Mouse (Mus musculus) G1E (cell line): ENCODE results near the gene Mia.

ENCODE experiments used
- CTCF ChIP-seq: IDR thresholded peaks from 2 replicates; pipeline ENCODE4 v1.5.1; 2012; ENCODE audit warnings: low read depth, low read length, inconsistent platforms, mixed read lengths
- GATA1 ChIP-seq: IDR thresholded peaks from 2 replicates; pipeline ENCODE4 v1.6.1; 2012; ENCODE audit warnings: borderline replicate concordance, low read length, inconsistent platforms, mixed read lengths
- POLR2AphosphoS5 ChIP-seq: IDR thresholded peaks from 2 replicates; pipeline ENCODE4 v1.6.1; 2012; ENCODE audit warnings: low read depth, low read length, inconsistent platforms; ENCODE audit not compliant: insufficient replicate concordance
- TAL1 ChIP-seq: conservative IDR thresholded peaks from 2 replicates; pipeline ENCODE4 v1.6.1; 2012; ENCODE audit warnings: low read depth, low read length, inconsistent platforms, mixed read lengths

DNA sequence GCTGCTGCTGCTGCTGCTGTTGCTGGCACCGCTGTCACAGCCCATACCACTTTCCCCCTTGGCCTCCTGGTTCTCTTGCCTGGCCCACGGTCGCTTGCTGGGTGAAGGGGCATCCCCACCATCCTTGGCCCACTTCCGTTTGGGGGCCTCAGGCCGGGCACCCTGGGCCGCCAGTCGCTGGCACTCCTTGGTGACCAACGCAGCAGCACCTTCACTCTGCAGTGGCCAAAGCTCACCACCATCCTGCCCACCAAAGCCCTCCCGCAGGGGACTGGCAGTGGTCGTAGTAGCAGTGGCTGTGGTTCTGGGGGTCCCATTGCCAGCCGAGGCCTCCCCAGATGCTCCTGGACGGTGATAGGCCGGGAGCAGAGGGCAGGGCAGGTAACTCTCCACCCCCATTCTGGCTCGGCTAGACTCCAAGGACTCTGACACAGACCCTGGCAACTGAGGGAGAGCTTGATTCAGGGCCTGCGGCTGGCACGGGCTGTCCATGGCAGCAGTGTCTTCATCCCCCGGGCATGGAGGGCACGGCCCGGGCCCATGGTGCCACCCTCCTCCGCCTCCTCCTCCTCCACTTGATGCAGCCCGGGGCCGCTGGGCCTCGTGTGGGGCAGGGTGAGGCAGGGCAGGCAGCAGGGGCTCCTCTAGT lies 15.8 kb downstream of the Mia start:
- TF ChIP-seq GATA1 (no peak), TAL1 (no peak), CTCF (no peak), POLR2AphosphoS5 (no peak)
